In the genomic region with DNA sequence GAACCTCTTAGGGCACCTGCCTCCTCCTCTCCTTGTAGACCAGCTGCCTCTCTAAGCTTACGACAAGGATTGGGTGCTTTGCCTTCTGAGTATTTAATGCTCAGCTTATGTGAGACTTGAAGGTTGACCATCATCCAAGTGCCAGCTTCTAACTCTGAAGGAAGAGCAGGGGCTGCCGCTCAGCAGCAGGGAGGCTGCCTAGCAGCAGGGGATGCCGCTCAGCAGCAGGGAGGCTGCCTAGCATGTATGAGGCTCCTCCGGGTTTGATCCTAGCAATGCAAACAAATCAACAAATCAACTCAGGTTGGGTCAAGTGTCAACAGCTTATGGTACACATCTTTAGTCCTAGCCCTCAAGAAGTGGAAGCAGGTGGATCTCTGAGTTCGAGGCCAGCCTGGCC, we compare ENCODE assay signal across 39 mouse cellular contexts. TPM values are rescaled to one million over a fixed set of nuclear protein-coding genes. Genes with fewer than 3 reads are reported as not detected.
"Had no signal": no experiment of that assay in that cellular context is flagged by ENCODE, and none has a peak within 500 bp of the region (broad histone marks: within the 10 kb centered on the region; RNA-seq: fewer than 3 reads in every experiment).

No protein-coding gene starts in this region.

- DNase-seq: cerebellum, adult 2 months; cerebellum, adult 8-10 months; cerebellum, adult 9-10 months; cerebellum, adult 9-11 months; cerebellum, postnatal 10 days; cerebellum, postnatal 14 days; cerebellum, postnatal 25 days; cerebellum, postnatal 36 days; embryo, embryonic 11 days; forebrain, postnatal 0 days; gastrocnemius, adult 2 months; gastrocnemius, postnatal 10 days; gastrocnemius, postnatal 14 days; gastrocnemius, postnatal 25 days; gastrocnemius, postnatal 36 days; heart, adult 18-20 months; heart, adult 2 months had no signal

- H3K27ac ChIP-seq: embryonic facial prominence, embryonic 10.5 days; embryonic facial prominence, embryonic 12.5 days; embryonic facial prominence, embryonic 13.5 days; embryonic facial prominence, embryonic 15.5 days; forebrain, embryonic 10.5 days; forebrain, embryonic 12.5 days; forebrain, embryonic 13.5 days; forebrain, embryonic 15.5 days; gastrocnemius, adult 2 months; heart, adult 2 months had no signal

- H3K9me3 ChIP-seq: embryonic facial prominence, embryonic 10.5 days; embryonic facial prominence, embryonic 12.5 days; embryonic facial prominence, embryonic 13.5 days; embryonic facial prominence, embryonic 15.5 days; forebrain, embryonic 10.5 days; forebrain, embryonic 12.5 days; forebrain, embryonic 13.5 days; forebrain, embryonic 15.5 days had no signal

- H3K27me3 ChIP-seq: embryonic facial prominence, embryonic 12.5 days; embryonic facial prominence, embryonic 13.5 days; embryonic facial prominence, embryonic 15.5 days; forebrain, embryonic 12.5 days; forebrain, embryonic 13.5 days; forebrain, embryonic 15.5 days had no signal

- H3K4me3 ChIP-seq: embryonic facial prominence, embryonic 10.5 days; embryonic facial prominence, embryonic 12.5 days; embryonic facial prominence, embryonic 13.5 days; embryonic facial prominence, embryonic 15.5 days; erythroblast, embryonic 14.5 days; forebrain, embryonic 10.5 days; forebrain, embryonic 12.5 days; forebrain, embryonic 13.5 days; forebrain, embryonic 15.5 days; gastrocnemius, adult 2 months; heart, adult 2 months had no signal

- H3K4me1 ChIP-seq: embryonic facial prominence, embryonic 12.5 days; embryonic facial prominence, embryonic 13.5 days; embryonic facial prominence, embryonic 15.5 days had no signal

- H3K36me3 ChIP-seq: embryonic facial prominence, embryonic 10.5 days; embryonic facial prominence, embryonic 12.5 days; embryonic facial prominence, embryonic 13.5 days; embryonic facial prominence, embryonic 15.5 days; forebrain, embryonic 10.5 days; forebrain, embryonic 12.5 days; forebrain, embryonic 15.5 days had no signal

RNA-seq across cellular contexts. Expression of gene Tlx3, which starts 28.7 kb away (rescaled TPM):
- total RNA-seq: common myeloid progenitor, adult 5-6 weeks; forebrain, postnatal 0 days; gastrocnemius, adult 18-20 months; gastrocnemius, adult 2 months; gastrocnemius, adult 8-10 months; gastrocnemius, postnatal 10 days; gastrocnemius, postnatal 14 days; gastrocnemius, postnatal 25 days; gastrocnemius, postnatal 36 days; gastrocnemius, postnatal 4 days; granulocyte monocyte progenitor cell, adult 5-6 weeks; heart, adult 18-20 months; heart, adult 2 months had no signal
- polyA plus RNA-seq: cortical plate, adult 2 months; forebrain, embryonic 10.5 days; forebrain, embryonic 11.5 days; forebrain, embryonic 13.5 days; forebrain, embryonic 14.5 days; forebrain, embryonic 16.5 days; forebrain, postnatal 0 days; frontal cortex, adult 2 months; gonadal fat pad, adult 2 months; heart, adult 2 months had no signal

RNA-seq across cellular contexts. Expression of gene Gm12117, which starts 44.5 kb away (rescaled TPM):
- total RNA-seq: common myeloid progenitor, adult 5-6 weeks; gastrocnemius, adult 18-20 months; gastrocnemius, adult 2 months; gastrocnemius, adult 8-10 months; gastrocnemius, postnatal 10 days; gastrocnemius, postnatal 14 days; gastrocnemius, postnatal 25 days; gastrocnemius, postnatal 36 days; granulocyte monocyte progenitor cell, adult 5-6 weeks; heart, adult 18-20 months; heart, adult 2 months had no signal
- polyA plus RNA-seq: embryonic facial prominence, embryonic 10.5 days; embryonic facial prominence, embryonic 11.5 days; embryonic facial prominence, embryonic 12.5 days; embryonic facial prominence, embryonic 13.5 days; embryonic facial prominence, embryonic 14.5 days; embryonic facial prominence, embryonic 15.5 days; erythroblast, embryonic 14.5 days; forebrain, embryonic 10.5 days; forebrain, embryonic 11.5 days; forebrain, embryonic 13.5 days; forebrain, embryonic 14.5 days; forebrain, embryonic 15.5 days; forebrain, embryonic 16.5 days; forebrain, postnatal 0 days; gonadal fat pad, adult 2 months; heart, adult 2 months had no signal
